Mouse (Mus musculus) CH12.LX (cell line): ENCODE measurements around the gene Ddx47. TPM values are rescaled to one million over a fixed set of nuclear protein-coding genes. Genes with fewer than 3 reads are reported as not detected.

Experiments
- DNase-seq: peaks from one replicate; pipeline ENCODE4 v3.0.0-alpha.2; 2013; ENCODE audit errors: extremely low read depth
- H3K27ac ChIP-seq: 2 replicates; pipeline ENCODE4 v1.5.1; 2012; ENCODE audit warnings: low read depth, mild to moderate bottlenecking, control low read depth, moderate library complexity; ENCODE audit not compliant: insufficient read depth
- H3K27me3 ChIP-seq: replicated peaks from 2 replicates; pipeline ENCODE3; 2012; ENCODE audit warnings: inconsistent platforms
- H3K36me3 ChIP-seq, 2 experiments: replicated peaks in 1 of 2; 2 replicates each; pipeline versions ENCODE3 to v1.6.1; 2012; ENCODE audit warnings: inconsistent platforms in 1 of 2, low read length in 1 of 2, mild to moderate bottlenecking in 1 of 2, mixed read lengths in 1 of 2, moderate library complexity in 1 of 2; ENCODE audit not compliant: control insufficient read depth in 1 of 2, insufficient read depth in 1 of 2
- H3K4me1 ChIP-seq, 2 experiments: 2 replicates each; pipeline ENCODE4 v1.6.1; 2012; ENCODE audit warnings: inconsistent platforms in 1 of 2, moderate library complexity in 1 of 2; ENCODE audit not compliant: insufficient read depth in 2 of 2, control insufficient read depth in 1 of 2
- H3K4me2 ChIP-seq: 2 replicates; pipeline ENCODE4 v1.6.1; 2012; ENCODE audit warnings: low read depth, mild to moderate bottlenecking, control low read depth; ENCODE audit not compliant: poor library complexity, insufficient read depth, severe bottlenecking
- H3K4me3 ChIP-seq, 3 experiments: fragments of 150-350 bp in 1 of 3; sonication (generic) in 1 of 3; replicated peaks in 1 of 3; 2 replicates each; pipeline versions ENCODE3 to v1.5.1; 2011 to 2012; ENCODE audit warnings: low read depth in 2 of 3, low read length in 2 of 3, mild to moderate bottlenecking in 2 of 3, moderate library complexity in 2 of 3, control low read depth in 1 of 3, improper control_type of control experiment in 1 of 3, inconsistent platforms in 1 of 3, mixed read lengths in 1 of 3; ENCODE audit not compliant: poor library complexity in 1 of 3
- H3K79me2 ChIP-seq: replicated peaks from 2 replicates; pipeline ENCODE4 v1.6.1; 2012; ENCODE audit warnings: mild to moderate bottlenecking, moderate library complexity; ENCODE audit not compliant: control insufficient read depth, poor library complexity, insufficient read depth, severe bottlenecking; ENCODE audit errors: extremely low read depth
- H3K9ac ChIP-seq: 2 replicates; pipeline ENCODE4 v1.6.1; 2012; ENCODE audit warnings: low read depth, mild to moderate bottlenecking, control low read depth, moderate library complexity; ENCODE audit not compliant: insufficient read depth
- H3K9me3 ChIP-seq: replicated peaks from 2 replicates; pipeline ENCODE3; 2012; ENCODE audit warnings: low read length, inconsistent platforms, mixed read lengths
- CHD1 ChIP-seq: IDR thresholded peaks from 2 replicates; pipeline ENCODE4 v1.6.1; 2012; ENCODE audit warnings: low read depth, low read length, improper control_type of control experiment, inconsistent platforms
- CTCF ChIP-seq, 2 experiments: IDR thresholded peaks in 1 of 2; conservative IDR thresholded peaks in 1 of 2; 2 replicates each; pipeline ENCODE4 v1.5.1; 2011 to 2012; ENCODE audit warnings: low read depth in 2 of 2, low read length in 2 of 2, improper control_type of control experiment in 1 of 2, inconsistent platforms in 1 of 2, mild to moderate bottlenecking in 1 of 2, moderate library complexity in 1 of 2
- E2F4 ChIP-seq: IDR thresholded peaks from 2 replicates; pipeline ENCODE4 v1.6.1; 2011; ENCODE audit warnings: low read depth, low read length, improper control_type of control experiment; ENCODE audit not compliant: insufficient replicate concordance
- ELF1 ChIP-seq: IDR thresholded peaks from 2 replicates; pipeline ENCODE4 v1.6.1; 2014; ENCODE audit warnings: low read depth, mild to moderate bottlenecking, inconsistent platforms, low read length, improper control_type of control experiment
- EP300 ChIP-seq: IDR thresholded peaks from 2 replicates; pipeline ENCODE4 v1.6.1; 2011; ENCODE audit warnings: low read length, improper control_type of control experiment
- ETS1 ChIP-seq: conservative IDR thresholded peaks from 2 replicates; pipeline ENCODE4 v1.6.1; 2012; ENCODE audit warnings: low read depth, mild to moderate bottlenecking, inconsistent platforms, low read length, improper control_type of control experiment, moderate library complexity
- GABPA ChIP-seq: IDR thresholded peaks from 2 replicates; pipeline ENCODE4 v1.6.1; 2012; ENCODE audit warnings: low read depth, low read length, improper control_type of control experiment, inconsistent platforms; ENCODE audit not compliant: insufficient replicate concordance
- HCFC1 ChIP-seq: IDR thresholded peaks from 2 replicates; pipeline ENCODE4 v1.6.1; 2012; ENCODE audit warnings: low read depth, mild to moderate bottlenecking, inconsistent platforms, low read length, improper control_type of control experiment
- IRF4 ChIP-seq: IDR thresholded peaks from 2 replicates; pipeline ENCODE4 v1.6.1; 2014; ENCODE audit warnings: low read depth, mild to moderate bottlenecking, inconsistent platforms, low read length, improper control_type of control experiment
- JUN ChIP-seq: IDR thresholded peaks from 2 replicates; pipeline ENCODE4 v1.6.1; 2011; ENCODE audit warnings: low read depth, mild to moderate bottlenecking, low read length, improper control_type of control experiment, moderate library complexity; ENCODE audit not compliant: insufficient read depth
- JUND ChIP-seq: conservative IDR thresholded peaks from 2 replicates; pipeline ENCODE4 v1.6.1; 2011; ENCODE audit warnings: low read depth, low read length, improper control_type of control experiment
- MAX ChIP-seq: IDR thresholded peaks from 2 replicates; pipeline ENCODE4 v1.6.1; 2011; ENCODE audit warnings: low read length, improper control_type of control experiment
- MEF2A ChIP-seq: IDR thresholded peaks from 2 replicates; pipeline ENCODE4 v1.6.1; 2014; ENCODE audit warnings: low read depth, mild to moderate bottlenecking, inconsistent platforms, low read length, improper control_type of control experiment, borderline replicate concordance
- MYC ChIP-seq: IDR thresholded peaks from 2 replicates; pipeline ENCODE4 v1.6.1; 2011; ENCODE audit warnings: low read depth, mild to moderate bottlenecking, improper control_type of control experiment, low read length
- NELFE ChIP-seq: IDR thresholded peaks from 2 replicates; pipeline ENCODE4 v1.6.1; 2011; ENCODE audit warnings: low read depth, low read length, improper control_type of control experiment
- PAX5 ChIP-seq: IDR thresholded peaks from 2 replicates; pipeline ENCODE4 v1.6.1; 2012; ENCODE audit warnings: low read length, inconsistent platforms, mixed read lengths
- POLR2A ChIP-seq: IDR thresholded peaks from 2 replicates; pipeline ENCODE4 v1.6.1; 2011; ENCODE audit warnings: low read depth, mild to moderate bottlenecking, improper control_type of control experiment, low read length
- RAD21 ChIP-seq: IDR thresholded peaks from 2 replicates; pipeline ENCODE4 v1.6.1; 2011; ENCODE audit warnings: low read depth, mild to moderate bottlenecking, low read length, improper control_type of control experiment, moderate library complexity
- RCOR1 ChIP-seq: conservative IDR thresholded peaks from 2 replicates; pipeline ENCODE4 v1.6.1; 2012; ENCODE audit warnings: low read depth, mild to moderate bottlenecking, inconsistent platforms, low read length, improper control_type of control experiment
- TBP ChIP-seq: conservative IDR thresholded peaks from 2 replicates; pipeline ENCODE4 v1.6.1; 2011; ENCODE audit warnings: low read depth, low read length, improper control_type of control experiment
- UBTF ChIP-seq: IDR thresholded peaks from 2 replicates; pipeline ENCODE4 v1.6.1; 2012; ENCODE audit warnings: low read depth, mild to moderate bottlenecking, inconsistent platforms, low read length, improper control_type of control experiment, moderate library complexity
- ZC3H11A ChIP-seq: IDR thresholded peaks from 2 replicates; pipeline ENCODE4 v1.6.1; 2012; ENCODE audit warnings: low read depth, mild to moderate bottlenecking, inconsistent platforms, low read length, improper control_type of control experiment
- ZKSCAN1 ChIP-seq: IDR thresholded peaks from 2 replicates; pipeline ENCODE4 v1.6.1; 2012; ENCODE audit warnings: low read depth, inconsistent platforms, low read length, improper control_type of control experiment, borderline replicate concordance
- ZMIZ1 ChIP-seq: IDR thresholded peaks from 2 replicates; pipeline ENCODE4 v1.6.1; 2012; ENCODE audit warnings: low read depth, mild to moderate bottlenecking, inconsistent platforms, low read length, improper control_type of control experiment
- ZNF384 ChIP-seq: IDR thresholded peaks from 2 replicates; pipeline ENCODE4 v1.6.1; 2012; ENCODE audit warnings: low read depth, low read length, improper control_type of control experiment, inconsistent platforms
- dilution Hi-C: fragments of 300-500 bp; cut with MboI; formaldehyde crosslinking; loops from 2 replicates; pipeline ENCODE4 v1.14.3; 2020; ENCODE audit warnings: low sequenced_read_pairs; ENCODE audit not compliant: extremely low pct_unique_long_range_greater_than_20kb, extremely low pct_ligation_motif_present
- in situ Hi-C: fragments of 300-500 bp; cut with MboI; formaldehyde crosslinking; loops from 3 replicates; pipeline ENCODE4 v1.14.3; 2019; ENCODE audit warnings: low sequenced_read_pairs, low pct_ligation_motif_present, low pct_unique_long_range_greater_than_20kb, mixed read lengths
- polyA plus RNA-seq: library from polyadenylated mRNA; unstranded; fragments of >175 nt; gene quantifications from 2 replicates; pipeline ENCODE4 v1.2.1, GENCODE M21; 2012; ENCODE audit warnings: low read depth; ENCODE audit not compliant: insufficient read length
- total RNA-seq, 2 experiments: library from RNA; depleted of rRNA; stranded (reverse); fragments of 300-350 nt in 1 of 2; fragments of >200 nt in 1 of 2; gene quantifications; 2 replicates each; pipeline ENCODE4 v1.2.3; 2012 to 2014

Gene Ddx47
- total and polyA plus RNA-seq, 3 experiments: 61.4 to 110 (median 82.6) TPM

- dilution Hi-C loops (no loop called here), in situ Hi-C loops (no loop called here)
- H3K4me3 ChIP-seq: no peak overlapping the region
- H3K4me1 ChIP-seq: peaks cover 3 to 15% of the 10 kb centered on the region in 2 experiments; a peak in 2 of 4 replicates
- H3K79me2 ChIP-seq: no peaks in the 10 kb centered on the region
- H3K4me2 ChIP-seq: no peak overlapping the region
- no peak overlapping the region for H3K27ac ChIP-seq
- H3K27me3 ChIP-seq: peaks cover 21% of the 10 kb centered on the region
- TF ChIP-seq EP300 (no peak), RCOR1 (no peak), E2F4 (no peak), GABPA (no peak), ZNF384 (no peak), MYC (no peak), JUND (no peak), TBP (no peak), ELF1 (no peak), MAX (no peak), IRF4 (no peak), UBTF (no peak)
- DNase-seq: no peak
- no peaks in the 10 kb centered on the region for H3K9me3 ChIP-seq
- no peak overlapping the region for H3K9ac ChIP-seq
- no peaks in the 10 kb centered on the region for H3K36me3 ChIP-seq
Observed at GRCm38 (mm10) chr6:135066795-135067445, 55.5 kb downstream of the Ddx47 start.

- Histone ChIP-seq H3K27ac (no peak overlapping the region), H3K4me2 (no peak overlapping the region), H3K4me1 (peaks cover 3 to 15% of the 10 kb centered on the region in 2 experiments; a peak in 2 of 4 replicates), H3K79me2 (no peaks in the 10 kb centered on the region), H3K4me3 (no peak overlapping the region), H3K9ac (no peak overlapping the region), H3K9me3 (no peaks in the 10 kb centered on the region), H3K27me3 (peaks cover 21% of the 10 kb centered on the region), H3K36me3 (no peaks in the 10 kb centered on the region)
- TF ChIP-seq E2F4 (no peak), ZKSCAN1 (no peak), NELFE (no peak), CTCF (conservative IDR thresholded peaks at IDR 0.05 in 1 of 2, IDR thresholded peaks at IDR 0.05 in 1 of 2; ENCODE audit: low read depth in 2 of 2, low read length in 2 of 2) (no peak), RAD21 (no peak), HCFC1 (no peak), MEF2A (no peak), ETS1 (no peak), ZMIZ1 (no peak), GABPA (no peak), PAX5 (no peak), JUND (no peak), CHD1 (no peak), ZC3H11A (no peak), POLR2A (no peak), TBP (no peak), JUN (no peak)
- no peak for DNase-seq
- in situ Hi-C loops (no loop called here), dilution Hi-C loops (no loop called here)
Observed at GRCm38 (mm10) chr6:135068221-135068620, 56.8 kb downstream of the Ddx47 start.
